Mouse (Mus musculus): ENCODE measurements around the gene Guk1. TPM values are rescaled to one million over a fixed set of nuclear protein-coding genes. Genes with fewer than 3 reads are reported as not detected.

The Guk1 gene
- total and polyA plus RNA-seq, 2 experiments from 2014 or later: 124 to 271 TPM

GRCm38 (mm10) chr11:59210020-59210419 is 18.0 kb upstream of the Guk1 start:
- Histone ChIP-seq H3K27ac (no peak overlapping the region), H3K9ac (replicated peaks; ENCODE audit: low read length) (no peak overlapping the region), H3K4me3 (ENCODE audit: low read length) (no peak overlapping the region), H3K9me3 (ENCODE audit: low read length) (no peaks in the 10 kb centered on the region), H3K4me2 (ENCODE audit: low read depth, low read length) (no peak overlapping the region), H3K36me3 (ENCODE audit: insufficient read depth, low read length) (peaks cover 34% of the 10 kb centered on the region), H3K27me3 (ENCODE audit: insufficient read depth, low read length) (no peaks in the 10 kb centered on the region), H3K4me1 (ENCODE audit: insufficient read depth, low read length) (0 out of 2 replicates have a peak, but pooled peaks cover 3% of the 10 kb centered on the region)
- DNase-seq (ENCODE audit: low spot score) (no peak), ATAC-seq (no peak)
- no peak for TF ChIP-seq CTCF (IDR thresholded peaks at IDR 0.05; ENCODE audit: low read depth)
- 72% methylated on average over 4 of the region's 4 CpGs for WGBS

GRCm38 (mm10) chr11:59209580-59209979 is 17.6 kb upstream of the Guk1 start:
- Histone ChIP-seq H3K27ac (peak overlapping the region; percentile 95; the same call in 1 of the 2 replicates), H3K36me3 (ENCODE audit: insufficient read depth, low read length) (peaks cover 34% of the 10 kb centered on the region), H3K27me3 (ENCODE audit: insufficient read depth, low read length) (no peaks in the 10 kb centered on the region), H3K9ac (replicated peaks; ENCODE audit: low read length) (no peak overlapping the region), H3K4me1 (ENCODE audit: insufficient read depth, low read length) (0 out of 2 replicates have a peak, but pooled peaks cover 3% of the 10 kb centered on the region), H3K9me3 (ENCODE audit: low read length) (no peaks in the 10 kb centered on the region), H3K4me3 (ENCODE audit: low read length) (no peak overlapping the region), H3K4me2 (ENCODE audit: low read depth, low read length) (peak overlapping the region; percentile 89)
- 44% methylated on average over 5 of the region's 5 CpGs for WGBS
- ATAC-seq (no peak), DNase-seq (ENCODE audit: low spot score) (peak; percentile 8)
- TF ChIP-seq CTCF (IDR thresholded peaks at IDR 0.05; ENCODE audit: low read depth): no peak

- Histone ChIP-seq H3K9me3 (ENCODE audit: low read length) (no peaks in the 10 kb centered on the region), H3K4me1 (ENCODE audit: insufficient read depth, low read length) (0 out of 2 replicates have a peak, but pooled peaks cover 3% of the 10 kb centered on the region), H3K9ac (replicated peaks; ENCODE audit: low read length) (peak overlapping the region; percentile 91), H3K4me3 (ENCODE audit: low read length) (peak overlapping the region; percentile 92), H3K27me3 (ENCODE audit: insufficient read depth, low read length) (no peaks in the 10 kb centered on the region), H3K4me2 (ENCODE audit: low read depth, low read length) (peak overlapping the region; percentile 89), H3K27ac (peak overlapping the region; percentile 95), H3K36me3 (ENCODE audit: insufficient read depth, low read length) (peaks cover 37% of the 10 kb centered on the region)
- ATAC-seq (peak; percentile 69), DNase-seq (ENCODE audit: low spot score) (peak; percentile 87)
- 4% methylated on average over 18 of the region's 18 CpGs for WGBS
- TF ChIP-seq CTCF (IDR thresholded peaks at IDR 0.05; ENCODE audit: low read depth): peak; percentile 81
These were observed 17.0 kb upstream of the Guk1 start for GRCm38 (mm10) chr11:59209003-59209441.

GRCm38 (mm10) chr11:59208153-59208831 is 16.3 kb upstream of the Guk1 start, which contains the start of gene 2310033P09Rik:
2310033P09Rik (plus strand) TSS chr11:59208321.
- ATAC-seq (peak; percentile 91), DNase-seq (ENCODE audit: low spot score) (peak; percentile 99)
- H3K4me2 ChIP-seq (ENCODE audit: low read depth, low read length): peak within 1 kb of the TSS; percentile 89
- no peaks in the 10 kb centered on the region for H3K9me3 ChIP-seq (ENCODE audit: low read length)
- 0 out of 2 replicates have a peak, but pooled peaks cover 3% of the 10 kb centered on the region for H3K4me1 ChIP-seq (ENCODE audit: insufficient read depth, low read length)
- H3K27ac ChIP-seq: peak within 1 kb of the TSS; percentile 95
- H3K9ac ChIP-seq (replicated peaks; ENCODE audit: low read length): peak within 1 kb of the TSS; percentile 91
- no peaks in the 10 kb centered on the region for H3K27me3 ChIP-seq (ENCODE audit: insufficient read depth, low read length)
- H3K36me3 ChIP-seq (ENCODE audit: insufficient read depth, low read length): peaks cover 37% of the 10 kb centered on the region
- peak within 1 kb of the TSS; percentile 92 for H3K4me3 ChIP-seq (ENCODE audit: low read length)
- no peak; the same call in 1 of the 2 replicates for TF ChIP-seq CTCF (IDR thresholded peaks at IDR 0.05; ENCODE audit: low read depth)
- under 1% methylated on average over 64 of the region's 67 CpGs for WGBS

GRCm38 (mm10) chr11:59202081-59202995 is 10.3 kb upstream of the Guk1 start, which contains the start of gene Mrpl55:
Mrpl55 (plus strand) TSS chr11:59202486.
- no peaks in the 10 kb centered on the region for H3K27me3 ChIP-seq (ENCODE audit: insufficient read depth, low read length)
- peak within 1 kb of the TSS; percentile 86 for H3K9ac ChIP-seq (replicated peaks; ENCODE audit: low read length)
- peak; percentile 98 for DNase-seq (ENCODE audit: low spot score)
- H3K4me3 ChIP-seq (ENCODE audit: low read length): peak within 1 kb of the TSS; percentile 63
- ATAC-seq: peak; percentile 96
- H3K27ac ChIP-seq: peak within 1 kb of the TSS; percentile 46
- H3K4me2 ChIP-seq (ENCODE audit: low read depth, low read length): peak within 1 kb of the TSS; percentile 96
- no peak for TF ChIP-seq CTCF (IDR thresholded peaks at IDR 0.05; ENCODE audit: low read depth)
- H3K4me1 ChIP-seq (ENCODE audit: insufficient read depth, low read length): peaks cover 9% of the 10 kb centered on the region; the same call in 1 of the 2 replicates
- under 1% methylated on average over 63 of the region's 63 CpGs for WGBS
- no peaks in the 10 kb centered on the region for H3K9me3 ChIP-seq (ENCODE audit: low read length)
- H3K36me3 ChIP-seq (ENCODE audit: insufficient read depth, low read length): peaks cover 18% of the 10 kb centered on the region; the same call in 1 of the 2 replicates

Measured in hindbrain, postnatal 0 days (tissue).